ENCODE assay signal across 8 mouse cellular contexts in genomic region chr7:73541079-73541390, GRCm38 (mm10). TPM values are rescaled to one million over a fixed set of nuclear protein-coding genes. Genes with fewer than 3 reads are reported as not detected.
DNase-seq lines count a peak whose midpoint lies in the region; ATAC-seq and TF ChIP-seq lines count a peak whose summit lies in the region.

No protein-coding gene starts in this region.

- no peak for DNase-seq in heart, postnatal 4 days
- no peak for DNase-seq in embryo, embryonic 10 days (ENCODE audit: low spot score)
- no peak for DNase-seq in cerebellum, postnatal 14 days
- no peak for DNase-seq in urinary bladder, postnatal 25 days (ENCODE audit: low spot score)

- peak overlapping the region; percentile 97 for H3K9ac ChIP-seq in heart, embryonic 13.5 days
- H3K9ac ChIP-seq in forebrain, embryonic 15.5 days (replicated peaks) = peak overlapping the region; percentile 76
- H3K9ac ChIP-seq in liver, embryonic 16.5 days (ENCODE audit: low read depth, low read length) = peak overlapping the region; percentile 96

- peaks cover 23% of the 10 kb centered on the region for H3K4me1 ChIP-seq in heart, embryonic 13.5 days
- peaks cover 16% of the 10 kb centered on the region for H3K4me1 ChIP-seq in E14TG2a.4 (replicated peaks; ENCODE audit: low read depth, low read length)
- peaks cover 26% of the 10 kb centered on the region for H3K4me1 ChIP-seq in forebrain, embryonic 15.5 days
- peaks cover 13% of the 10 kb centered on the region for H3K4me1 ChIP-seq in liver, embryonic 16.5 days (ENCODE audit: control insufficient read depth, low read depth, low read length)

- H3K27ac ChIP-seq in heart, embryonic 13.5 days (replicated peaks) = peak overlapping the region; percentile 100
- peak overlapping the region; percentile 96 for H3K27ac ChIP-seq in forebrain, embryonic 15.5 days (replicated peaks)
- H3K27ac ChIP-seq in liver, embryonic 16.5 days (ENCODE audit: low read length) = peak overlapping the region; percentile 99

- H3K27me3 ChIP-seq in heart, embryonic 13.5 days (replicated peaks) = no peaks in the 10 kb centered on the region
- no peaks in the 10 kb centered on the region for H3K27me3 ChIP-seq in E14TG2a.4 (ENCODE audit: insufficient read depth, low read length)
- no peaks in the 10 kb centered on the region for H3K27me3 ChIP-seq in forebrain, embryonic 15.5 days
- H3K27me3 ChIP-seq in liver, embryonic 16.5 days (ENCODE audit: control insufficient read depth, insufficient read depth, low read depth, low read length) = no peaks in the 10 kb centered on the region

- under 1% methylated on average over 4 of the region's 4 CpGs for WGBS in heart, embryonic 13.5 days
- WGBS in forebrain, embryonic 15.5 days = 2% methylated on average over 4 of the region's 4 CpGs
- under 1% methylated on average over 4 of the region's 4 CpGs for WGBS in liver, embryonic 16.5 days (ENCODE audit: insufficient replicate concordance)

- TF ChIP-seq CTCF in E14TG2a.4 (conservative IDR thresholded peaks at IDR 0.05; ENCODE audit: low read length) = no peak

- peaks cover 17% of the 10 kb centered on the region for H3K36me3 ChIP-seq in heart, embryonic 13.5 days
- peaks cover 23% of the 10 kb centered on the region for H3K36me3 ChIP-seq in E14TG2a.4 (ENCODE audit: insufficient read depth, low read length)
- H3K36me3 ChIP-seq in forebrain, embryonic 15.5 days = 0 out of 2 replicates have a peak, but pooled peaks cover 4% of the 10 kb centered on the region
- peaks cover 20% of the 10 kb centered on the region for H3K36me3 ChIP-seq in liver, embryonic 16.5 days (ENCODE audit: control insufficient read depth, insufficient read depth)

- peak overlapping the region; percentile 76 for H3K4me3 ChIP-seq in heart, embryonic 13.5 days
- H3K4me3 ChIP-seq in E14TG2a.4 (replicated peaks; ENCODE audit: low read length) = peak overlapping the region; percentile 82
- peak overlapping the region; percentile 57 for H3K4me3 ChIP-seq in forebrain, embryonic 15.5 days
- H3K4me3 ChIP-seq in liver, embryonic 16.5 days (ENCODE audit: low read depth, low read length) = peak overlapping the region; percentile 81

- no peaks in the 10 kb centered on the region for H3K9me3 ChIP-seq in heart, embryonic 13.5 days
- no peaks in the 10 kb centered on the region for H3K9me3 ChIP-seq in E14TG2a.4 (ENCODE audit: low read length)
- 0 out of 2 replicates have a peak, but pooled peaks cover 3% of the 10 kb centered on the region for H3K9me3 ChIP-seq in forebrain, embryonic 15.5 days
- no peaks in the 10 kb centered on the region for H3K9me3 ChIP-seq in liver, embryonic 16.5 days (replicated peaks; ENCODE audit: control insufficient read depth, low read length)

- peak overlapping the region; percentile 66 for H3K4me2 ChIP-seq in heart, embryonic 13.5 days
- peak overlapping the region; percentile 49 for H3K4me2 ChIP-seq in forebrain, embryonic 15.5 days (replicated peaks)
- peak overlapping the region; percentile 63; the same call in 1 of the 2 replicates for H3K4me2 ChIP-seq in liver, embryonic 16.5 days (ENCODE audit: low read depth, low read length)

- no peak for ATAC-seq in heart, embryonic 13.5 days (ENCODE audit: extremely low read depth, insufficient number of reproducible peaks, low FRiP score, low TSS enrichment)
- ATAC-seq in forebrain, embryonic 15.5 days (replicated peaks) = no peak
- no peak for ATAC-seq in liver, embryonic 16.5 days (ENCODE audit: low read depth)

RNA-seq across cellular contexts. Expression of gene Chd2, which starts 0.6 kb away (rescaled TPM):
- polyA plus RNA-seq in heart, embryonic 13.5 days (2015; fragmentation: Nextera tagmentation; extraction: Ambion mirVana) = 31.3 and 34.1 TPM in 2 replicates
- total RNA-seq in heart, postnatal 4 days (2021) = 10 to 100 TPM; 57.3 to 61.0 TPM
- 58.0 and 67.1 TPM in 2 replicates for polyA plus RNA-seq in forebrain, embryonic 15.5 days (2015; fragmentation: Nextera tagmentation; extraction: Ambion mirVana)
- polyA plus RNA-seq in liver, embryonic 16.5 days (2015; fragmentation: Nextera tagmentation; extraction: Ambion mirVana) = 24.7 and 26.1 TPM in 2 replicates
